Mouse (Mus musculus): Measurements from ENCODE around the gene Cntn4. TPM values are rescaled to one million over a fixed set of nuclear protein-coding genes. Genes with fewer than 3 reads are reported as not detected.

Cntn4 gene
- polyA plus RNA-seq, 1 experiment from 2014 or later, result 1.5 TPM

- H3K27ac ChIP-seq (ENCODE audit: low read length), result no peak overlapping the region
- H3K4me3 ChIP-seq (ENCODE audit: low read length), result no peak overlapping the region
- H3K9me3 ChIP-seq (ENCODE audit: control insufficient read depth, low read length), result no peaks in the 10 kb centered on the region
- H3K4me2 ChIP-seq (ENCODE audit: low read depth, low read length), result no peak overlapping the region
- H3K4me1 ChIP-seq (replicated peaks; ENCODE audit: control insufficient read depth, insufficient read depth, low read length), result no peaks in the 10 kb centered on the region
- no peak overlapping the region for H3K9ac ChIP-seq (ENCODE audit: low read length)
- H3K27me3 ChIP-seq (ENCODE audit: control insufficient read depth, insufficient read depth, low read depth, low read length), result no peaks in the 10 kb centered on the region
- H3K36me3 ChIP-seq (ENCODE audit: control insufficient read depth, insufficient read depth, low read length), result no peaks in the 10 kb centered on the region
- ATAC-seq (ENCODE audit: low read depth), result no peak
- 83% methylated on average over 2 of the region's 2 CpGs for WGBS
Measured at GRCm38 (mm10) chr6:106266304-106266703, 588.8 kb downstream of the Cntn4 start.

- no peak overlapping the region for H3K27ac ChIP-seq (ENCODE audit: low read length)
- no peaks in the 10 kb centered on the region for H3K4me1 ChIP-seq (replicated peaks; ENCODE audit: control insufficient read depth, insufficient read depth, low read length)
- no peaks in the 10 kb centered on the region for H3K9me3 ChIP-seq (ENCODE audit: control insufficient read depth, low read length)
- no peak for ATAC-seq (ENCODE audit: low read depth)
- no peak overlapping the region for H3K4me2 ChIP-seq (ENCODE audit: low read depth, low read length)
- 77% methylated on average over 4 of the region's 4 CpGs for WGBS
- no peak overlapping the region for H3K9ac ChIP-seq (ENCODE audit: low read length)
- H3K4me3 ChIP-seq (ENCODE audit: low read length), result no peak overlapping the region
- no peaks in the 10 kb centered on the region for H3K27me3 ChIP-seq (ENCODE audit: control insufficient read depth, insufficient read depth, low read depth, low read length)
- H3K36me3 ChIP-seq (ENCODE audit: control insufficient read depth, insufficient read depth, low read length), result no peaks in the 10 kb centered on the region
Measured at GRCm38 (mm10) chr6:106268723-106269122, 591.3 kb downstream of the Cntn4 start.

GRCm38 (mm10) chr6:106277139-106277538 lies 599.7 kb downstream of the Cntn4 start:
- Histone ChIP-seq H3K4me2 (ENCODE audit: low read depth, low read length) (no peak overlapping the region), H3K9ac (ENCODE audit: low read length) (no peak overlapping the region), H3K27ac (ENCODE audit: low read length) (no peak overlapping the region), H3K36me3 (ENCODE audit: control insufficient read depth, insufficient read depth, low read length) (no peaks in the 10 kb centered on the region), H3K27me3 (ENCODE audit: control insufficient read depth, insufficient read depth, low read depth, low read length) (no peaks in the 10 kb centered on the region), H3K9me3 (ENCODE audit: control insufficient read depth, low read length) (no peaks in the 10 kb centered on the region), H3K4me3 (ENCODE audit: low read length) (no peak overlapping the region), H3K4me1 (replicated peaks; ENCODE audit: control insufficient read depth, insufficient read depth, low read length) (no peaks in the 10 kb centered on the region)
- WGBS, result 58% methylated on average over 2 of the region's 2 CpGs
- no peak for ATAC-seq (ENCODE audit: low read depth)

GRCm38 (mm10) chr6:106281621-106282020 lies 604.2 kb downstream of the Cntn4 start:
- no peaks in the 10 kb centered on the region for H3K9me3 ChIP-seq (ENCODE audit: control insufficient read depth, low read length)
- H3K4me2 ChIP-seq (ENCODE audit: low read depth, low read length), result no peak overlapping the region
- ATAC-seq (ENCODE audit: low read depth), result no peak
- H3K9ac ChIP-seq (ENCODE audit: low read length), result no peak overlapping the region
- H3K36me3 ChIP-seq (ENCODE audit: control insufficient read depth, insufficient read depth, low read length), result no peaks in the 10 kb centered on the region
- no peaks in the 10 kb centered on the region for H3K4me1 ChIP-seq (replicated peaks; ENCODE audit: control insufficient read depth, insufficient read depth, low read length)
- no peak overlapping the region for H3K4me3 ChIP-seq (ENCODE audit: low read length)
- H3K27me3 ChIP-seq (ENCODE audit: control insufficient read depth, insufficient read depth, low read depth, low read length), result no peaks in the 10 kb centered on the region
- no peak overlapping the region for H3K27ac ChIP-seq (ENCODE audit: low read length)
- 85% methylated on average over 6 of the region's 6 CpGs for WGBS

- Histone ChIP-seq H3K27ac (ENCODE audit: low read length) (no peak overlapping the region), H3K9me3 (ENCODE audit: control insufficient read depth, low read length) (no peaks in the 10 kb centered on the region), H3K36me3 (ENCODE audit: control insufficient read depth, insufficient read depth, low read length) (no peaks in the 10 kb centered on the region), H3K4me3 (ENCODE audit: low read length) (no peak overlapping the region), H3K27me3 (ENCODE audit: control insufficient read depth, insufficient read depth, low read depth, low read length) (no peaks in the 10 kb centered on the region), H3K4me2 (ENCODE audit: low read depth, low read length) (no peak overlapping the region), H3K9ac (ENCODE audit: low read length) (no peak overlapping the region), H3K4me1 (replicated peaks; ENCODE audit: control insufficient read depth, insufficient read depth, low read length) (no peaks in the 10 kb centered on the region)
- WGBS, result 8% methylated on average over 1 of the region's 1 CpGs
- no peak for ATAC-seq (ENCODE audit: low read depth)
Measured at GRCm38 (mm10) chr6:106283815-106284214, 606.4 kb downstream of the Cntn4 start.

- H3K27ac ChIP-seq (ENCODE audit: low read length), result no peak overlapping the region
- no peak overlapping the region for H3K4me2 ChIP-seq (ENCODE audit: low read depth, low read length)
- H3K9ac ChIP-seq (ENCODE audit: low read length), result no peak overlapping the region
- H3K27me3 ChIP-seq (ENCODE audit: control insufficient read depth, insufficient read depth, low read depth, low read length), result no peaks in the 10 kb centered on the region
- H3K4me1 ChIP-seq (replicated peaks; ENCODE audit: control insufficient read depth, insufficient read depth, low read length), result no peaks in the 10 kb centered on the region
- no peak overlapping the region for H3K4me3 ChIP-seq (ENCODE audit: low read length)
- no peaks in the 10 kb centered on the region for H3K36me3 ChIP-seq (ENCODE audit: control insufficient read depth, insufficient read depth, low read length)
- 49% methylated on average over 1 of the region's 1 CpGs for WGBS
- ATAC-seq (ENCODE audit: low read depth), result no peak
- no peaks in the 10 kb centered on the region for H3K9me3 ChIP-seq (ENCODE audit: control insufficient read depth, low read length)
Measured at GRCm38 (mm10) chr6:106299451-106299850, 622.0 kb downstream of the Cntn4 start.

GRCm38 (mm10) chr6:106300179-106300578 lies 622.7 kb downstream of the Cntn4 start:
- Histone ChIP-seq H3K4me2 (ENCODE audit: low read depth, low read length) (no peak overlapping the region), H3K36me3 (ENCODE audit: control insufficient read depth, insufficient read depth, low read length) (no peaks in the 10 kb centered on the region), H3K4me3 (ENCODE audit: low read length) (no peak overlapping the region), H3K4me1 (replicated peaks; ENCODE audit: control insufficient read depth, insufficient read depth, low read length) (no peaks in the 10 kb centered on the region), H3K9ac (ENCODE audit: low read length) (no peak overlapping the region), H3K9me3 (ENCODE audit: control insufficient read depth, low read length) (no peaks in the 10 kb centered on the region), H3K27me3 (ENCODE audit: control insufficient read depth, insufficient read depth, low read depth, low read length) (no peaks in the 10 kb centered on the region), H3K27ac (ENCODE audit: low read length) (no peak overlapping the region)
- ATAC-seq (ENCODE audit: low read depth), result no peak
- WGBS, result 53% methylated on average over 3 of the region's 3 CpGs

- 48% methylated on average over 4 of the region's 4 CpGs for WGBS
- ATAC-seq (ENCODE audit: low read depth), result peak; percentile 78
- Histone ChIP-seq H3K4me1 (replicated peaks; ENCODE audit: control insufficient read depth, insufficient read depth, low read length) (no peaks in the 10 kb centered on the region), H3K9ac (ENCODE audit: low read length) (no peak overlapping the region), H3K4me3 (ENCODE audit: low read length) (no peak overlapping the region), H3K9me3 (ENCODE audit: control insufficient read depth, low read length) (no peaks in the 10 kb centered on the region), H3K4me2 (ENCODE audit: low read depth, low read length) (no peak overlapping the region), H3K27me3 (ENCODE audit: control insufficient read depth, insufficient read depth, low read depth, low read length) (no peaks in the 10 kb centered on the region), H3K27ac (ENCODE audit: low read length) (no peak overlapping the region), H3K36me3 (ENCODE audit: control insufficient read depth, insufficient read depth, low read length) (no peaks in the 10 kb centered on the region)
Measured at GRCm38 (mm10) chr6:106302435-106302834, 625.0 kb downstream of the Cntn4 start.

- WGBS, result 46% methylated on average over 1 of the region's 1 CpGs
- Histone ChIP-seq H3K9me3 (ENCODE audit: control insufficient read depth, low read length) (no peaks in the 10 kb centered on the region), H3K9ac (ENCODE audit: low read length) (no peak overlapping the region), H3K4me1 (replicated peaks; ENCODE audit: control insufficient read depth, insufficient read depth, low read length) (no peaks in the 10 kb centered on the region), H3K36me3 (ENCODE audit: control insufficient read depth, insufficient read depth, low read length) (no peaks in the 10 kb centered on the region), H3K4me2 (ENCODE audit: low read depth, low read length) (no peak overlapping the region), H3K27me3 (ENCODE audit: control insufficient read depth, insufficient read depth, low read depth, low read length) (no peaks in the 10 kb centered on the region), H3K27ac (ENCODE audit: low read length) (no peak overlapping the region), H3K4me3 (ENCODE audit: low read length) (no peak overlapping the region)
- no peak for ATAC-seq (ENCODE audit: low read depth)
Measured at GRCm38 (mm10) chr6:106328987-106329386, 651.5 kb downstream of the Cntn4 start.

- Histone ChIP-seq H3K4me3 (ENCODE audit: low read length) (no peak overlapping the region), H3K27me3 (ENCODE audit: control insufficient read depth, insufficient read depth, low read depth, low read length) (no peaks in the 10 kb centered on the region), H3K27ac (ENCODE audit: low read length) (no peak overlapping the region), H3K36me3 (ENCODE audit: control insufficient read depth, insufficient read depth, low read length) (no peaks in the 10 kb centered on the region), H3K9me3 (ENCODE audit: control insufficient read depth, low read length) (no peaks in the 10 kb centered on the region), H3K4me2 (ENCODE audit: low read depth, low read length) (no peak overlapping the region), H3K9ac (ENCODE audit: low read length) (no peak overlapping the region), H3K4me1 (replicated peaks; ENCODE audit: control insufficient read depth, insufficient read depth, low read length) (no peaks in the 10 kb centered on the region)
- ATAC-seq (ENCODE audit: low read depth), result no peak
- 91% methylated on average over 1 of the region's 1 CpGs for WGBS
Measured at GRCm38 (mm10) chr6:106329636-106330035, 652.2 kb downstream of the Cntn4 start.
